Mouse (Mus musculus) megakaryocyte, embryonic 14.5 days (primary cell): ENCODE data around the gene Snn.

Experiments used
- FLI1 ChIP-seq: IDR thresholded peaks from 2 replicates; pipeline ENCODE4 v1.6.1; 2012; ENCODE audit warnings: low read length, inconsistent platforms, mixed read lengths
- GATA1 ChIP-seq: IDR thresholded peaks from 3 replicates; pipeline ENCODE4 v1.6.1; 2012; ENCODE audit warnings: mixed read lengths, low read length, inconsistent platforms, borderline replicate concordance

DNA sequence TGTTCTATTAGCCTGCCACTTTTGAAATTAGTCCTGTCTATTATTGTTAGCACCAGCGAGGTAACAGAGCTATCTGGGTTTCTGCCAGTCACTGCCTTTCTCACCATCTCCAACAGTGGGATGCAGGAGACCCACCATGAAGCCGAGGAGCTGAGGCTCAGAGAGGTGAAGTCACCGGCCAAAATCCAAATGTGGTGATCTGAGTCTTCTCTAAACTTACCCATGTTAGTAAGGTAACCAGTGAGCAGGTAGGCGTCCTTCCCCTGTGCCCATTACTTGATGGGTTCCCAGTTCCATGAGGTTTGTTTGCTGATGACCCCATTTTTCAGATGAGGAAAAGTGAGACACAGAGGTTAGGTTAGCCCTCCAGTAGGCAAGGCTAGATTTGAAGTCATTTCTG lies 3.6 kb downstream of the Snn start:
- TF ChIP-seq GATA1 = no peak
- no peak for TF ChIP-seq FLI1
